Mouse (Mus musculus) mouse trophoblast stem cell (cell line): ENCODE measurements around the gene Ptprd.
"Not testable (repeated sequence)": the region's sequence is repeated elsewhere in the genome, so short reads cannot be mapped to it uniquely, and the experiment has no call there.

ENCODE experiments used
- in situ Hi-C, 2 experiments: fragments of 300-500 bp; cut with MseI, MboI; formaldehyde crosslinking; loops; 2 replicates in 1 of 2; 3 replicates in 1 of 2; pipeline ENCODE4 v1.15.1; 2025

The Ptprd gene

GRCm38 (mm10) chr4:77889489-77889888 lies 322.3 kb downstream of the Ptprd start:
- in situ Hi-C loops = no loop called here

GRCm38 (mm10) chr4:77880213-77880612 lies 331.5 kb downstream of the Ptprd start:
- in situ Hi-C loops = no loop called here

- in situ Hi-C loops = no loop called here
Observed at GRCm38 (mm10) chr4:77861269-77861668, 350.5 kb downstream of the Ptprd start.

- in situ Hi-C loops = not testable (repeated sequence)
Observed at GRCm38 (mm10) chr4:77797391-77797790, 414.4 kb downstream of the Ptprd start.

GRCm38 (mm10) chr4:77777237-77777636 lies 434.5 kb downstream of the Ptprd start:
- in situ Hi-C loops = no loop called here

GRCm38 (mm10) chr4:77763790-77764189 lies 448.0 kb downstream of the Ptprd start:
- in situ Hi-C loops = no loop called here

- in situ Hi-C loops = no loop called here
Observed at GRCm38 (mm10) chr4:77743391-77743790, 468.4 kb downstream of the Ptprd start.

GRCm38 (mm10) chr4:77721908-77722307 lies 489.9 kb downstream of the Ptprd start:
- in situ Hi-C loops = no loop called here

GRCm38 (mm10) chr4:77717792-77718191 lies 494.0 kb downstream of the Ptprd start:
- in situ Hi-C loops = no loop called here

- in situ Hi-C loops = no loop called here
Observed at GRCm38 (mm10) chr4:77710231-77710630, 501.5 kb downstream of the Ptprd start.

GRCm38 (mm10) chr4:77698294-77698693 lies 513.5 kb downstream of the Ptprd start:
- in situ Hi-C loops = no loop called here

- in situ Hi-C loops = no loop called here
Observed at GRCm38 (mm10) chr4:77675798-77676197, 536.0 kb downstream of the Ptprd start.

GRCm38 (mm10) chr4:77664761-77665160 lies 547.0 kb downstream of the Ptprd start:
- in situ Hi-C loops = no loop called here

GRCm38 (mm10) chr4:77662309-77662708 lies 549.5 kb downstream of the Ptprd start:
- in situ Hi-C loops = no loop called here

- in situ Hi-C loops = no loop called here
Observed at GRCm38 (mm10) chr4:77655669-77656068, 556.1 kb downstream of the Ptprd start.

- in situ Hi-C loops = no loop called here
Observed at GRCm38 (mm10) chr4:77649615-77650325, 562.0 kb downstream of the Ptprd start.

- in situ Hi-C loops = no loop called here
Observed at GRCm38 (mm10) chr4:77648911-77649310, 562.9 kb downstream of the Ptprd start.

- in situ Hi-C loops = no loop called here
Observed at GRCm38 (mm10) chr4:77647451-77648137, 564.2 kb downstream of the Ptprd start.

- in situ Hi-C loops = no loop called here
Observed at GRCm38 (mm10) chr4:77644435-77644834, 567.3 kb downstream of the Ptprd start.

GRCm38 (mm10) chr4:77640022-77640421 lies 571.7 kb downstream of the Ptprd start:
- in situ Hi-C loops = no loop called here

GRCm38 (mm10) chr4:77613129-77613528 lies 598.6 kb downstream of the Ptprd start:
- in situ Hi-C loops = no loop called here

- in situ Hi-C loops = no loop called here
Observed at GRCm38 (mm10) chr4:77586624-77587023, 625.1 kb downstream of the Ptprd start.

GRCm38 (mm10) chr4:77586222-77586621 lies 625.5 kb downstream of the Ptprd start:
- in situ Hi-C loops = no loop called here
